Mouse (Mus musculus): ENCODE data around the gene Rora. TPM values are rescaled to one million over a fixed set of nuclear protein-coding genes. Genes with fewer than 3 reads are reported as not detected.

Gene Rora
- polyA plus RNA-seq, 1 experiment = 24.1 TPM

DNA sequence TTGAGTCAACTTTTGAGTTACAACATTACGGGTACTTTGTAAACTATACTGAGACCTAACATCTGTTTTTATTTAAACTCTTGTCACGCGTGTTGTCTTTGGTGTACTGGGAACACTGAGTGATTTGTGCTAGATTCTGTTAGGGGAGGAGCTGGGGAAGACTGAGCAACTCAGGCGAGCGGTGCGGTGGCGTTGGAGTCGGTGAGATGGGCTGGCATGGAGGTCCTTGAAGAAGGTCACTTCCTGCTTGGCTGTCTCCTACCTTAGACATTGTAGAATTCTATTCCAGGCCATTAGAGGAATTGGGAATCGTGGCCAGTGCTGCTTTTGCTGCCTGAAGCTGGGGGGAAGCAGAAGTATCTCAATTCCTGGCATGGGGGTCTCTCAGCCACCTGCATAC lies 162.3 kb downstream of the Rora start:
- Histone ChIP-seq H3K27ac (ENCODE audit: control insufficient read depth, insufficient read depth, low read depth, low read length) (no peak overlapping the region), H3K36me3 (ENCODE audit: control insufficient read depth, insufficient read depth, low read length) (no peaks in the 10 kb centered on the region), H3K27me3 (ENCODE audit: control insufficient read depth, insufficient read depth, low read length) (no peaks in the 10 kb centered on the region), H3K4me1 (ENCODE audit: control insufficient read depth, insufficient read depth, low read length) (no peaks in the 10 kb centered on the region), H3K4me3 (ENCODE audit: control insufficient read depth, low read depth, low read length) (no peak overlapping the region)
- TF ChIP-seq POLR2A (IDR thresholded peaks at IDR 0.05; ENCODE audit: control insufficient read depth, low read depth, low read length) (no peak), CTCF (IDR thresholded peaks at IDR 0.05; ENCODE audit: control insufficient read depth, insufficient read depth, insufficient replicate concordance, low read depth, low read length) (no peak)

DNA sequence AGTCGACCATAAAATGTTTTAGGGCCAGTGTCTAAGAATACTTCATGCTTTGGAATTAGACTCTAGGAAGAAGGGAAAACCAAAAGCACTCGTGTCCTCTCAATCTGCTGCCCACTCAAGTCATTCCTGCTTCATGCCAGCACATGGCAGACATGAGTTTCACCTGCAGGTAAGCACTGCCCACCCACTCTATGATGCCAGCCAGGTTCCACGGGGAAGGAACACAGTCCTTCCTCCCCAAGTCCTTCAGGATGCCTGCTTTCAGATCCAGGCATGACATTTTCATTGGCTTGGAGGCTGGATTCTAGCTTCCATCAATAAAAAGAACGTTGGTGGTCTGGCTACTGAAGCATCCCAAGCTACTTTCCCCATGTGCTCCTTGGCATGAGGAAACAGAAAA lies 166.4 kb downstream of the Rora start:
- TF ChIP-seq POLR2A (IDR thresholded peaks at IDR 0.05; ENCODE audit: control insufficient read depth, low read depth, low read length) = no peak
- Histone ChIP-seq H3K27me3 (ENCODE audit: control insufficient read depth, insufficient read depth, low read length) (no peaks in the 10 kb centered on the region), H3K4me1 (ENCODE audit: control insufficient read depth, insufficient read depth, low read length) (no peaks in the 10 kb centered on the region), H3K36me3 (ENCODE audit: control insufficient read depth, insufficient read depth, low read length) (no peaks in the 10 kb centered on the region), H3K4me3 (ENCODE audit: control insufficient read depth, low read depth, low read length) (no peak overlapping the region), H3K27ac (ENCODE audit: control insufficient read depth, insufficient read depth, low read depth, low read length) (no peak overlapping the region)

DNA sequence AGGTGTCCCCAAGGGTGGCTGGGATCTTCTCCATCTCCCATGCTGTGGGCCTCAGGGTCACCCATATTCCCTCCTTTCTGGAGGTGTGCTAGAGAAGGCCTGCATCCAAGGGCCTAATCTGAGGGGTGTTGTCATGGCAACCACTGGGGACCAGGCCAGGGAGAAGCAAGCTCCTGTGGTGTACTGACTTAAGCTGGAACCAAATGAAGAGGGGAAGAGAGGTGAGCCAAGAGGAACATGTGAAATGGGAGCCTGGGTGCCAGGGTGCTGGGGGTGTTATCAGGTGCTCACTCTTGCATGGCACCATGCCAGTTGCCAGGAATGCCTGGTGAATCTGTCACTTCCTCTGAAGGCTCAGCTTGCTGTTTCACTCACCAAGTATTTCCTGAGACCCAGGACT lies 166.9 kb downstream of the Rora start:
- no peaks in the 10 kb centered on the region for H3K36me3 ChIP-seq (ENCODE audit: control insufficient read depth, insufficient read depth, low read length)
- H3K27me3 ChIP-seq (ENCODE audit: control insufficient read depth, insufficient read depth, low read length) = no peaks in the 10 kb centered on the region
- H3K4me3 ChIP-seq (ENCODE audit: control insufficient read depth, low read depth, low read length) = no peak overlapping the region
- no peak overlapping the region for H3K27ac ChIP-seq (ENCODE audit: control insufficient read depth, insufficient read depth, low read depth, low read length)
- TF ChIP-seq CTCF (IDR thresholded peaks at IDR 0.05; ENCODE audit: control insufficient read depth, insufficient read depth, insufficient replicate concordance, low read depth, low read length) (no peak), POLR2A (IDR thresholded peaks at IDR 0.05; ENCODE audit: control insufficient read depth, low read depth, low read length) (no peak)
- H3K4me1 ChIP-seq (ENCODE audit: control insufficient read depth, insufficient read depth, low read length) = no peaks in the 10 kb centered on the region

DNA sequence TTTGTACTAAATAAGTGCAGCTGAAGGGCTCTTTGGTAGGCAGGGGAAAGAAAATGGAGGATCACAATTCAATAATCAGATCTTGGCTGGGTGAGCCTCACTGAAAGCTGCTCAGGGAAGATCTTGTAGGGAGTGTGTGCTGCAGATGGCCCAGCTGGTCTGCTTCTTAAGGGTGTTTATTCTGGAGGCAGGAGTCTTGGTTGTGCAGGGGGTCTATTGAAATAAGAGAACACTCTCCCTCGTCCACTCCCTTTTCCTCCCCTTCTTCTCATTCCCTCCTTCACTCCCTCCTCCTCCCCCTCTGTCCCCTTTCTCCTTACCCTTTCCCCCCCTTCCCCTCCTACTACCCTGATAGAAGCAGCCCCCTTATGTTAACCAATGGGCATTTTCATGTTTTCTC lies 167.8 kb downstream of the Rora start:
- Histone ChIP-seq H3K27ac (ENCODE audit: control insufficient read depth, insufficient read depth, low read depth, low read length) (no peak overlapping the region), H3K27me3 (ENCODE audit: control insufficient read depth, insufficient read depth, low read length) (no peaks in the 10 kb centered on the region), H3K36me3 (ENCODE audit: control insufficient read depth, insufficient read depth, low read length) (no peaks in the 10 kb centered on the region), H3K4me1 (ENCODE audit: control insufficient read depth, insufficient read depth, low read length) (no peaks in the 10 kb centered on the region), H3K4me3 (ENCODE audit: control insufficient read depth, low read depth, low read length) (no peak overlapping the region)
- TF ChIP-seq CTCF (IDR thresholded peaks at IDR 0.05; ENCODE audit: control insufficient read depth, insufficient read depth, insufficient replicate concordance, low read depth, low read length) = no peak
- no peak for TF ChIP-seq POLR2A (IDR thresholded peaks at IDR 0.05; ENCODE audit: control insufficient read depth, low read depth, low read length)

DNA sequence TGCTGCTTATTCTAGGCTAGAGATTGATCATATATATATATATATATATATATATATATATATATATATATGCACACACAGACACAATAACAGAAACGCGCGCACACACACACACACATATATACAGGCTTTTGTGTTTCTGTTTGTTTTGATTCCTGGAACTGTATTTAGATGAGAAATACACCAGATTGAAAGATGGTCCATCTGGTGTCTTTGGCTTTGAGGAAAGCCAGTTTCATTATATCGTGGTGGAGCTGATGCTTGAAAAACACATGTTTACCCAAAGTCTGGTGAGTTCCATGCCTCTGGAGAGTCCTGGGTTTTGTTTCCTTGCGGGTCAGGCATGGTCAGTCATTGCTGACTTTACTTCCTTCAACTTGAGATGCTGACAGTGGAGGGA lies 169.7 kb downstream of the Rora start:
- H3K4me3 ChIP-seq (ENCODE audit: control insufficient read depth, low read depth, low read length) = no peak overlapping the region
- no peak for TF ChIP-seq POLR2A (IDR thresholded peaks at IDR 0.05; ENCODE audit: control insufficient read depth, low read depth, low read length)
- H3K27me3 ChIP-seq (ENCODE audit: control insufficient read depth, insufficient read depth, low read length) = no peaks in the 10 kb centered on the region
- no peaks in the 10 kb centered on the region for H3K4me1 ChIP-seq (ENCODE audit: control insufficient read depth, insufficient read depth, low read length)
- H3K36me3 ChIP-seq (ENCODE audit: control insufficient read depth, insufficient read depth, low read length) = no peaks in the 10 kb centered on the region
- H3K27ac ChIP-seq (ENCODE audit: control insufficient read depth, insufficient read depth, low read depth, low read length) = no peak overlapping the region

DNA sequence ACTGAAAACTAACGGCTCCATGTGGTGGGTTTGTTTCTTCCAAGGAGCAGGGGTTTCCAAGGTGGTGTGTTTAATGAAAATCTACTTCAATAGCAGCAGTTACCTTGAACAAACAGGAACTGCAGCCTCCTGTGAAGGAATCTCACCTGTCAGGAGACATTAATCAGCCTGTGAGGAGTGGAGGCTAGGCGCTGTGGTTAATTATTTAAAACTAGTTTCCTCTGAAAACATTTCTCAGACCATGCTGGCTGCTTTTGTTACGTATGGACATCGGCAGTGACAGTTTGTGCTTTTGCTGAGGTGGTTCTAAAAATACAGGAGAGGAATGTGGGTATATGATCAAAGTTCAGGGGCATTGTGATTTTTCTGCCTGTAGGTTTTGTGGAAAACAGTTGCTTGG lies 171.5 kb downstream of the Rora start:
- Histone ChIP-seq H3K27me3 (ENCODE audit: control insufficient read depth, insufficient read depth, low read length) (no peaks in the 10 kb centered on the region), H3K36me3 (ENCODE audit: control insufficient read depth, insufficient read depth, low read length) (no peaks in the 10 kb centered on the region), H3K4me3 (ENCODE audit: control insufficient read depth, low read depth, low read length) (no peak overlapping the region), H3K4me1 (ENCODE audit: control insufficient read depth, insufficient read depth, low read length) (no peaks in the 10 kb centered on the region), H3K27ac (ENCODE audit: control insufficient read depth, insufficient read depth, low read depth, low read length) (no peak overlapping the region)
- TF ChIP-seq POLR2A (IDR thresholded peaks at IDR 0.05; ENCODE audit: control insufficient read depth, low read depth, low read length) (no peak), CTCF (IDR thresholded peaks at IDR 0.05; ENCODE audit: control insufficient read depth, insufficient read depth, insufficient replicate concordance, low read depth, low read length) (no peak)

DNA sequence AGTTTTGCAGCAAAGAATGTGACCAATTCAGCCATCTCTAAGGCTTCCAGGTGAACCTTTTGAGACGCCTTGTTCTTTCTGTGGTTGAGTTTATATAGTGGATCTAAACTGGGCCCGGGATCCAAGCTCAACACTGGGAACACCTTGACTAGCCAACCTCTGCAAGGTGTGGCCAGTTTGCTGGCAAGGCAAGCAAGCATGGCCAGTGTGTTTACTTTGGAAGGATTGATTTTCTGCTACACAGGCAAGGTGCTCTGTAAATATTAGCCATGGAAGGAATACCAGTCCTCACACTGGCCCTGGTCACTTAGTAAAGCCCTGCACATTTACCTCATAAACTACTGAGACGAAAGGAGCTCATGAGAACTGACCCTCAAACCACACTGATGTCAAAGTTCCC lies 172.3 kb downstream of the Rora start:
- TF ChIP-seq POLR2A (IDR thresholded peaks at IDR 0.05; ENCODE audit: control insufficient read depth, low read depth, low read length) (no peak), CTCF (IDR thresholded peaks at IDR 0.05; ENCODE audit: control insufficient read depth, insufficient read depth, insufficient replicate concordance, low read depth, low read length) (no peak)

DNA sequence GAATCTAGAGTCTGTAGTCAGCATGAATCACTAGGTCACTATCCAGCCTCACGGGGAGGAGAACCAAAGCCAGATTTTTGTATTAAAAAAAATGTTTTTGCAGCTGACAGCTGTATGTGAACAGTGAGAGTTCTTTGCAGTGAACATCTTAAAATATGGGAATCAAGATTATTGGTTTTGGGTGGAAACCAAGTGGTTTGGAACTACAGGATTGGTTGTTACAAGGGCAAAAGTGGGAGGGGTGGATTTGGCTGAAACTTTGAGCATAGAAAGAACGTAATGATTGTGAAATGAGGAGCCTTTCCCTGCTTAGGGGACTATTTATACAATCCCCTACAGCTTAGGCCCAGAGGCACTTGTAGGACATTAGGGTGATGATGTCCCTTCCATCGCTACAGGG lies 173.9 kb downstream of the Rora start:
- Histone ChIP-seq H3K27ac (ENCODE audit: control insufficient read depth, insufficient read depth, low read depth, low read length) (no peak overlapping the region), H3K27me3 (ENCODE audit: control insufficient read depth, insufficient read depth, low read length) (no peaks in the 10 kb centered on the region), H3K36me3 (ENCODE audit: control insufficient read depth, insufficient read depth, low read length) (no peaks in the 10 kb centered on the region), H3K4me3 (ENCODE audit: control insufficient read depth, low read depth, low read length) (no peak overlapping the region), H3K4me1 (ENCODE audit: control insufficient read depth, insufficient read depth, low read length) (no peaks in the 10 kb centered on the region)
- TF ChIP-seq CTCF (IDR thresholded peaks at IDR 0.05; ENCODE audit: control insufficient read depth, insufficient read depth, insufficient replicate concordance, low read depth, low read length) = no peak
- TF ChIP-seq POLR2A (IDR thresholded peaks at IDR 0.05; ENCODE audit: control insufficient read depth, low read depth, low read length) = no peak

More for the DNA sequence above, 172.3 kb downstream of the Rora start:
- Histone ChIP-seq H3K27ac (ENCODE audit: control insufficient read depth, insufficient read depth, low read depth, low read length) (no peak overlapping the region), H3K36me3 (ENCODE audit: control insufficient read depth, insufficient read depth, low read length) (no peaks in the 10 kb centered on the region), H3K4me1 (ENCODE audit: control insufficient read depth, insufficient read depth, low read length) (no peaks in the 10 kb centered on the region), H3K27me3 (ENCODE audit: control insufficient read depth, insufficient read depth, low read length) (no peaks in the 10 kb centered on the region), H3K4me3 (ENCODE audit: control insufficient read depth, low read depth, low read length) (no peak overlapping the region)
